Mouse (Mus musculus): ENCODE data around the gene Cc2d1a. TPM values are rescaled to one million over a fixed set of nuclear protein-coding genes. Genes with fewer than 3 reads are reported as not detected.

Gene Cc2d1a
- polyA plus RNA-seq, 1 experiment = 47.9 TPM

DNA sequence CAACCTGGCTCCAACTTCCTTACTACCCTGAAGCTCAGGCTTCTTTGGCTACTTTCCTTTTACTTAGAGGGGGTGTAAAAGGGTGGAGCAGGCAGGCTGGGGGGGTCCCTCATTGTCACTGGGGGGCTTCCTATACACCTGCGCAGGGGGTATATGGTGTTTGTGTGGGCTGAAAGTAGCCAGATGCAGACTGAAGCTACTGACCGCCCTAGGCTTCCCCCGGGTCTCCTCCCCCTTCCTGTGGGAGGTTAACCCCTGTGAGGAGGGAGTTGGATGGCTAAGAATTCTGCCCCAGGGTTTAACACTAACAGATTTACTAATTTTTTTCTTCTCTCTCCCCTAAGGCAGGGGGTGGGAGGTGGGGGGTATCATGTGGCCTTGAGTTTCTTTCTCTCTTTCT, 28.8 kb upstream of the Cc2d1a start:
- TF ChIP-seq POLR2A (IDR thresholded peaks at IDR 0.05; ENCODE audit: borderline replicate concordance, extremely low read depth, insufficient read depth, insufficient read length, poor library complexity, severe bottlenecking) = no peak
- TF ChIP-seq CTCF (IDR thresholded peaks at IDR 0.05; ENCODE audit: borderline replicate concordance, extremely low read depth, insufficient read depth, insufficient read length) = no peak
- no peak for DNase-seq (ENCODE audit: low read depth)

DNA sequence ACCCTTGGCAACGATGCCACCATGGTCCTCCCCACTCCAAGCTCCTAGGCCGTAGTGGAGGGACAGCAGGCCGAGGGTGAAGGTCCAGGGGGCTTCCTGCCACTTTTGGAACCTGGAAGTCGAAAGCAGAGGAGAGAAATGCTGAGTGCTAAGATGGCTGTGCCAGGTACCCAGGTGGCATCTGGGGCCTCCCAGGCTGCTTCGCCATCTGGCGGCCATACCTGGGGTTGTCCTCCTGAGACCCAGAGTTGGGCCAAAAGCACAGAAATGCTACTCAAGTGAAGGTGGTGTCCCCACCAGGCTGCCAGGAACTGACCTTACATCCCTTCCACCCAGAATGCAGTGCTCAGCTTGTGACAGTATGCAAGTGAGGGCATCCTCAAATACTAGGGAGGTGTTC, 26.1 kb upstream of the Cc2d1a start:
- no peak for DNase-seq (ENCODE audit: low read depth)
- TF ChIP-seq POLR2A (IDR thresholded peaks at IDR 0.05; ENCODE audit: borderline replicate concordance, extremely low read depth, insufficient read depth, insufficient read length, poor library complexity, severe bottlenecking) (no peak), CTCF (IDR thresholded peaks at IDR 0.05; ENCODE audit: borderline replicate concordance, extremely low read depth, insufficient read depth, insufficient read length) (peak; percentile 34; the same call in 1 of the 2 replicates)

DNA sequence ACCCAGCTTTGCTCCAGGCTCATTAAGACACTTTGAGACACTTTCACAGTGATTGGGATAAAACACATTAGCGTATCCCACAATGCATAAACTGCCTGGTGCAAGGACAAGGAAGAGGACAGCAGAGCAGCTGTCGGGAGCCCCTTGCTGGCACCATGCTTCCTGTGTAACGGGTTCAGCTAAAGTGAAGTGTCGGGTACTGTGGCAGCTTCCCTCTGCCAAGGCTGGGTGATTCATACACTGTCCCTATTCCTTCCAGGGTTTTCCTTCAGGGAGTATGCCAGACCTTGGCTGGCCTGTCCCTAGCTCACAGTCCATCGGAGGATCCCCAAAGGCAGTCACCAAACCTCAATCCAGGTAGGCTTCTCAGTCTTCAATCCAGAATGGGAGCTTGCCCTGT, 22.4 kb upstream of the Cc2d1a start:
- DNase-seq (ENCODE audit: low read depth) = no peak
- TF ChIP-seq CTCF (IDR thresholded peaks at IDR 0.05; ENCODE audit: borderline replicate concordance, extremely low read depth, insufficient read depth, insufficient read length) (no peak), POLR2A (IDR thresholded peaks at IDR 0.05; ENCODE audit: borderline replicate concordance, extremely low read depth, insufficient read depth, insufficient read length, poor library complexity, severe bottlenecking) (no peak)

- no peak for TF ChIP-seq CTCF (IDR thresholded peaks at IDR 0.05; ENCODE audit: borderline replicate concordance, extremely low read depth, insufficient read depth, insufficient read length)
- TF ChIP-seq POLR2A (IDR thresholded peaks at IDR 0.05; ENCODE audit: borderline replicate concordance, extremely low read depth, insufficient read depth, insufficient read length, poor library complexity, severe bottlenecking) = no peak
- DNase-seq (ENCODE audit: low read depth) = no peak
Observed at GRCm38 (mm10) chr8:84167696-84168095, 20.0 kb upstream of the Cc2d1a start.

DNA sequence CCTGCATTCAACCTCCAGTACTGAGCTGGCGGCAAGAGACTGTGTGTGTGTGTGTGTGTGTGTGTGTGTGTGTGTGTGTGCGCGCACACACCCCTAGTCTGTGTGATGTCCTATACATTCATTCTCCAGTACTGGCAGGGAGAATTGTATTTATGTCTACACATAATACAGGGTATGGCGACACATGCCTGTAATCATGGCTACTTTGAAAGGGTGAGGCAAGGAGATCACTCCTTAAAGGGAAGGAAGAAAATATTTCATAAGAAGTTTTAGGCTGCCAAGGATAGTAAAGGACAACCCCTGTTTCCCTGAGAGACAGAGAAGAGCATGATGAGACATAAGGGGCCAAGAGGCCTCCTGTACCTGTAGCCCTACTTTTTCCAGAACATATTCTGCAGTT, 9.9 kb upstream of the Cc2d1a start:
- DNase-seq (ENCODE audit: low read depth) = no peak
- TF ChIP-seq POLR2A (IDR thresholded peaks at IDR 0.05; ENCODE audit: borderline replicate concordance, extremely low read depth, insufficient read depth, insufficient read length, poor library complexity, severe bottlenecking) (no peak), CTCF (IDR thresholded peaks at IDR 0.05; ENCODE audit: borderline replicate concordance, extremely low read depth, insufficient read depth, insufficient read length) (no peak)

DNA sequence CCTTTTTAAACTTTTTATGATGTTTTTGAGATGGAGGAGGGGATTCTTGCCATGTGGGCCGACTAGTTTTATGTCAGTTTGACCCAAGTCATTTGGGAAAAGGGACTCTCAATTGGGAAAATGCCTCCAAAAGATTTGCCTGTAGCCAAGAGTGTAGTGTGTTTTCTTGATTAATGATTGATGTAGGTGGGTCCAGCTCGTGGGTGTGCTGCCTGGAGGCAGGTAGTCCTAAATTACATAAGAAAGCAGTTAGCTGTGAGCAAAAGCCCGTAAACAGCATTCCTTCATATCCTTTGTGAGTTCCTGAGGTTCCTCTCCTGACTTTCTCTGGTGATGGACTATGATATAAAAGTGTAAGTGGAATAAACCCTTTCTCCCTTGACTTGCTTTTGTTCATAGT, 1.4 kb upstream of the Cc2d1a start:
- TF ChIP-seq CTCF (IDR thresholded peaks at IDR 0.05; ENCODE audit: borderline replicate concordance, extremely low read depth, insufficient read depth, insufficient read length) (no peak), POLR2A (IDR thresholded peaks at IDR 0.05; ENCODE audit: borderline replicate concordance, extremely low read depth, insufficient read depth, insufficient read length, poor library complexity, severe bottlenecking) (no peak)
- no peak for DNase-seq (ENCODE audit: low read depth)

GRCm38 (mm10) chr8:84148531-84148850, 755 bp upstream of the Cc2d1a start:
- no peak for DNase-seq (ENCODE audit: low read depth)
- TF ChIP-seq CTCF (IDR thresholded peaks at IDR 0.05; ENCODE audit: borderline replicate concordance, extremely low read depth, insufficient read depth, insufficient read length) = no peak
- TF ChIP-seq POLR2A (IDR thresholded peaks at IDR 0.05; ENCODE audit: borderline replicate concordance, extremely low read depth, insufficient read depth, insufficient read length, poor library complexity, severe bottlenecking) = no peak

GRCm38 (mm10) chr8:84147324-84147766, 391 bp downstream of the Cc2d1a start:
- no peak for DNase-seq (ENCODE audit: low read depth)
- TF ChIP-seq CTCF (IDR thresholded peaks at IDR 0.05; ENCODE audit: borderline replicate concordance, extremely low read depth, insufficient read depth, insufficient read length) = no peak
- no peak for TF ChIP-seq POLR2A (IDR thresholded peaks at IDR 0.05; ENCODE audit: borderline replicate concordance, extremely low read depth, insufficient read depth, insufficient read length, poor library complexity, severe bottlenecking)

DNA sequence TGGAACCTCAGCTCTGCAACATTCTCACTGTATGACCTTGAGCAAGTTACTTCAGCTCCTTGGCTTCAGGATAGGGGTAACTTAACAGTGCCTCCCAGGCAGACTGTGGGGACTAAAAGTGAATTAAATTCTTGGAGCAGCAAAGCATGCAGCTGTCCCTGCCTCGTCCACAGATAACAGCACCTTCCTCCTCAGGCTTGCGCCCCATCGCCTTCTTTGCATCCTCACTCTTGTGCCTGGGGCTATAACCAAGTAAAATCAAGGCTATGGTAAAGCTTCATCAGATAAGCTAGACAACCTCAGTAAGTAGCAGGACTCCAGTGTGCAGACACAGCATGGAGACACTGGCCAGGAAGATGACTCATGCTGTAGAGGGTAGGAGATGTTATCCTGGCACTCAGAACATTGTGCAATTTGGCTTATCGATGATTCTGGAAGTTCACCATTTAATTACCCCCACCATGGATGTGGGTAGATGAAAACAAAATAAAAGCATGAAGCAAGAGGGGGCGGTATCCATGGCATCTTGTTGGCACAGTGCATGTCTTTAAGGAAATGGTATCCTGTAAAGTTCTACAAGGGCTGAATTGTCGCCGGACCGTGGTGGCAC, 3.0 kb downstream of the Cc2d1a start:
- DNase-seq (ENCODE audit: low read depth) = no peak
- TF ChIP-seq POLR2A (IDR thresholded peaks at IDR 0.05; ENCODE audit: borderline replicate concordance, extremely low read depth, insufficient read depth, insufficient read length, poor library complexity, severe bottlenecking) = no peak
- TF ChIP-seq CTCF (IDR thresholded peaks at IDR 0.05; ENCODE audit: borderline replicate concordance, extremely low read depth, insufficient read depth, insufficient read length) = no peak

DNA sequence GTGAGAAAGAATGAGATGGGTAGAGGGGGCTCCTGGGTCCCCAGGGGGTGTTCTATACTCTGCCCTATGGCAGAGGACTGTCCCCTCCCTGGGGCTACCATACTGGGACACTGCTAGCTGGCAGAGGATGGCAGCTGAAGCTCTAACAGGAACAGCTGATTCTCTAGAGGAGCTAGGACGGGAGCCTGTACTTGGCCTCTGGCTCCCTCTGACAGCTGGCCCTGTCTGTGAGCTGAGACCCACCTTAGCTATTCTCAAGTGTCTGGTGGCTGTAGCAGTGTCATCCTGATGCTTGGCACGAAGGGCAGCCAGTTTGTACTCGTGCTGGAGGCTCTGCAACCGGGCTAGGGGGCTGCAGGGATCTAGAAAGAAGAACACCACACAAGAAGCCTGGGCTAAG, 6.9 kb downstream of the Cc2d1a start:
- no peak for DNase-seq (ENCODE audit: low read depth)
- no peak for TF ChIP-seq POLR2A (IDR thresholded peaks at IDR 0.05; ENCODE audit: borderline replicate concordance, extremely low read depth, insufficient read depth, insufficient read length, poor library complexity, severe bottlenecking)

GRCm38 (mm10) chr8:84137848-84138247, 9.9 kb downstream of the Cc2d1a start:
- DNase-seq (ENCODE audit: low read depth) = no peak
- TF ChIP-seq CTCF (IDR thresholded peaks at IDR 0.05; ENCODE audit: borderline replicate concordance, extremely low read depth, insufficient read depth, insufficient read length) = no peak
- no peak for TF ChIP-seq POLR2A (IDR thresholded peaks at IDR 0.05; ENCODE audit: borderline replicate concordance, extremely low read depth, insufficient read depth, insufficient read length, poor library complexity, severe bottlenecking)

- no peak for DNase-seq (ENCODE audit: low read depth)
- no peak for TF ChIP-seq POLR2A (IDR thresholded peaks at IDR 0.05; ENCODE audit: borderline replicate concordance, extremely low read depth, insufficient read depth, insufficient read length, poor library complexity, severe bottlenecking)
- TF ChIP-seq CTCF (IDR thresholded peaks at IDR 0.05; ENCODE audit: borderline replicate concordance, extremely low read depth, insufficient read depth, insufficient read length) = no peak
Observed at GRCm38 (mm10) chr8:84132225-84132624, 15.5 kb downstream of the Cc2d1a start.

Measured in brain, embryonic 14.5 days (tissue).